Mouse (Mus musculus) MN1 (cell line): ENCODE measurements around the gene Dennd5b.
"Not testable (repeated sequence)": the region's sequence is repeated elsewhere in the genome, so short reads cannot be mapped to it uniquely, and the experiment has no call there.

Source experiments
- DNase-seq: peaks from one replicate; pipeline ENCODE4 v3.0.0-alpha.2; 2016; ENCODE audit warnings: low spot score

Gene Dennd5b

GRCm38 (mm10) chr6:149010766-149011301, 90.6 kb downstream of the Dennd5b start:
- peak; percentile 63 for DNase-seq

- no peak for DNase-seq
These were observed 96.5 kb downstream of the Dennd5b start for GRCm38 (mm10) chr6:149005009-149005408.

- no peak for DNase-seq
These were observed 107.0 kb downstream of the Dennd5b start for GRCm38 (mm10) chr6:148994327-148994999.

GRCm38 (mm10) chr6:148993117-148994077, 108.1 kb downstream of the Dennd5b start:
- peak; percentile 42 for DNase-seq

GRCm38 (mm10) chr6:148992373-148993116, 108.9 kb downstream of the Dennd5b start:
- no peak for DNase-seq

GRCm38 (mm10) chr6:148991660-148992372, 109.7 kb downstream of the Dennd5b start:
- no peak for DNase-seq

- DNase-seq: not testable (repeated sequence)
These were observed 111.5 kb downstream of the Dennd5b start for GRCm38 (mm10) chr6:148989792-148990491.

- no peak for DNase-seq
These were observed 115.5 kb downstream of the Dennd5b start for GRCm38 (mm10) chr6:148986003-148986402.

GRCm38 (mm10) chr6:148980495-148980894, 121.0 kb downstream of the Dennd5b start:
- no peak for DNase-seq

- DNase-seq: no peak
These were observed 126.4 kb downstream of the Dennd5b start for GRCm38 (mm10) chr6:148975096-148975495.

- DNase-seq: no peak
These were observed 128.6 kb downstream of the Dennd5b start for GRCm38 (mm10) chr6:148972891-148973290.

- no peak for DNase-seq
These were observed 129.2 kb downstream of the Dennd5b start for GRCm38 (mm10) chr6:148972059-148972848.

GRCm38 (mm10) chr6:148971385-148971940, 130.0 kb downstream of the Dennd5b start:
- no peak for DNase-seq

GRCm38 (mm10) chr6:148961285-148961684, 140.2 kb downstream of the Dennd5b start:
- DNase-seq: no peak

GRCm38 (mm10) chr6:148959540-148960238, 141.8 kb downstream of the Dennd5b start:
- DNase-seq: no peak

- no peak for DNase-seq
These were observed 142.8 kb downstream of the Dennd5b start for GRCm38 (mm10) chr6:148958712-148959111.

- no peak for DNase-seq
These were observed 144.4 kb downstream of the Dennd5b start for GRCm38 (mm10) chr6:148957046-148957445.

GRCm38 (mm10) chr6:148955641-148956420, 145.6 kb downstream of the Dennd5b start:
- no peak for DNase-seq
